Mouse (Mus musculus): ENCODE data around the gene Ugt1a6a.
A peak's percentile ranks its signal among the peaks of the same experiment; 100 is the strongest.
"Not testable (repeated sequence)": the region's sequence is repeated elsewhere in the genome, so short reads cannot be mapped to it uniquely, and the experiment has no call there.

The Ugt1a6a gene

GRCm38 (mm10) chr1:88158430-88158829 is 23.8 kb downstream of the Ugt1a6a start:
- Histone ChIP-seq H3K36me3 (ENCODE audit: control insufficient read depth, insufficient read depth, low read length, poor library complexity, severe bottlenecking) (no peaks in the 10 kb centered on the region), H3K27me3 (ENCODE audit: control insufficient read depth, insufficient read depth, low read length, poor library complexity, severe bottlenecking) (no peaks in the 10 kb centered on the region)
- DNase-seq (ENCODE audit: low read depth, low spot score), result no peak

GRCm38 (mm10) chr1:88165711-88166110 is 31.1 kb downstream of the Ugt1a6a start, which contains the start of gene Ugt1a5:
Ugt1a5 (plus strand) TSS chr1:88166012.
- H3K27me3 ChIP-seq (ENCODE audit: control insufficient read depth, insufficient read depth, low read length, poor library complexity, severe bottlenecking), result no peaks in the 10 kb centered on the region; the same call in 1 of the 2 replicates
- no peaks in the 10 kb centered on the region for H3K36me3 ChIP-seq (ENCODE audit: control insufficient read depth, insufficient read depth, low read length, poor library complexity, severe bottlenecking)
- DNase-seq (ENCODE audit: low read depth, low spot score), result no peak

- H3K36me3 ChIP-seq (ENCODE audit: control insufficient read depth, insufficient read depth, low read length, poor library complexity, severe bottlenecking); H3K27me3 ChIP-seq (ENCODE audit: control insufficient read depth, insufficient read depth, low read length, poor library complexity, severe bottlenecking); DNase-seq (ENCODE audit: low read depth, low spot score): not testable (repeated sequence)
These were observed 37.6 kb downstream of the Ugt1a6a start for GRCm38 (mm10) chr1:88172190-88172589.

GRCm38 (mm10) chr1:88179657-88180056 is 45.0 kb downstream of the Ugt1a6a start:
- Histone ChIP-seq H3K27me3 (ENCODE audit: control insufficient read depth, insufficient read depth, low read length, poor library complexity, severe bottlenecking) (no peaks in the 10 kb centered on the region), H3K36me3 (ENCODE audit: control insufficient read depth, insufficient read depth, low read length, poor library complexity, severe bottlenecking) (no peaks in the 10 kb centered on the region)
- DNase-seq (ENCODE audit: low read depth, low spot score), result no peak

GRCm38 (mm10) chr1:88186325-88186935 is 51.8 kb downstream of the Ugt1a6a start:
- Histone ChIP-seq H3K27me3 (ENCODE audit: control insufficient read depth, insufficient read depth, low read length, poor library complexity, severe bottlenecking) (no peaks in the 10 kb centered on the region), H3K36me3 (ENCODE audit: control insufficient read depth, insufficient read depth, low read length, poor library complexity, severe bottlenecking) (no peaks in the 10 kb centered on the region)
- DNase-seq (ENCODE audit: low read depth, low spot score), result no peak

DNA sequence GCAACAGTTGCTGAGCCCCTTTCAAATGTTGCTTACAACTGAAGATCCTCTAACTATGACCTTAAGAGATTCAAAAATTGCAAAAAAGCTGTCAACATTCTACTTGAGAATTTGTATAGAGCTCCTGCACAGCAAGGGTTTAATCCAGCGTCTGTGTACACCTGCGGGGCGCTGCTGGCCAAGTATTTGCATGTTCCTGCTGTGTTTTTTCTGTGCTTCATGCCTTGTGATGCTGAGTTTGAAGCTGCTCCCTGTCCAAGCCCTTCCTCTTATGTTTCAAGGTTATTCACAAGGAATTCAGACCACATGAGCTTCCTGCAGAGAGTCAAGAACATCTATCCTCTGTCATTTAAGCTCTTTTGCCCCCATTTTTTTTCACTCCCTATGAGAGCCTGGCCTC is 57.5 kb downstream of the Ugt1a6a start:
- no peak for DNase-seq (ENCODE audit: low read depth, low spot score)
- no peaks in the 10 kb centered on the region for H3K36me3 ChIP-seq (ENCODE audit: control insufficient read depth, insufficient read depth, low read length, poor library complexity, severe bottlenecking)
- H3K27me3 ChIP-seq (ENCODE audit: control insufficient read depth, insufficient read depth, low read length, poor library complexity, severe bottlenecking), result no peaks in the 10 kb centered on the region

DNA sequence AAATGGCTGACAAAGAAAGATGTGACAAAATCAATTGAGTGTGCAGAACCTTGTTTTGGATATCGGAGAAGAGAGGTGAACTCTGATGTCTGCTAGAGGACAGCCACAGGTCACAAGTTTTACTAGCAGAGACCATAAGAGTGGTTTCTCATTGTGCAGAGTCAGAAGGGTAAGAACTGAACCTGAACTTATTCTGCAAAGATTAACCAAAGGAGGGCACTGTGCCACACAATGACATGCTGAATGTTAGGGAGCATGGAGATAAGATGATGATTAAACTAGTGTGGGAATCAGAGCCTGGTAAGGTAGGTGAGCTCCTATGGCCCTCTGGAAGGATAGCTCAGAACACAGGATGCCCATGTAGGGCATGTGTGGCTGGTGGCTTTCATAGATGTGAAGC is 61.1 kb downstream of the Ugt1a6a start:
- no peaks in the 10 kb centered on the region for H3K27me3 ChIP-seq (ENCODE audit: control insufficient read depth, insufficient read depth, low read length, poor library complexity, severe bottlenecking)
- no peaks in the 10 kb centered on the region for H3K36me3 ChIP-seq (ENCODE audit: control insufficient read depth, insufficient read depth, low read length, poor library complexity, severe bottlenecking)
- no peak for DNase-seq (ENCODE audit: low read depth, low spot score)

DNA sequence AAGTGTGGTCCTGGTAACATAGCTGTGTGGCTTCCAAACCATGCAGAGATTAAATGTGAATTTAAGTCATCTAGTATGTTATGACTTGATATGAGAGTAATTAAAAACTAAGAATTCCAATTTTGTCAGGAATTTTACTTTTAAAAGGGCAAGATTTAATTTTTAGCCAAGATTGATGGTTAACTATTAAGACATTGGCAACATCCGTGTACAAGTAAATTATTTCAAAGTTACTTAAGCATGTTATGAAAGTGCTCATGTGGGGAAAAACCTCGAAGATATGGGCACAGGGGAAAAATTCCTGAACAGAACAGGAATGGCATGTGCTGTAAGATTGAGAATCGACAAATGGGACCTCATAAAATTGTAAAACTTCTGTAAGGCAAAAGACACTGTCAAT is 62.8 kb downstream of the Ugt1a6a start:
- no peak for DNase-seq (ENCODE audit: low read depth, low spot score)
- H3K27me3 ChIP-seq (ENCODE audit: control insufficient read depth, insufficient read depth, low read length, poor library complexity, severe bottlenecking), result no peaks in the 10 kb centered on the region
- H3K36me3 ChIP-seq (ENCODE audit: control insufficient read depth, insufficient read depth, low read length, poor library complexity, severe bottlenecking), result no peaks in the 10 kb centered on the region

DNA sequence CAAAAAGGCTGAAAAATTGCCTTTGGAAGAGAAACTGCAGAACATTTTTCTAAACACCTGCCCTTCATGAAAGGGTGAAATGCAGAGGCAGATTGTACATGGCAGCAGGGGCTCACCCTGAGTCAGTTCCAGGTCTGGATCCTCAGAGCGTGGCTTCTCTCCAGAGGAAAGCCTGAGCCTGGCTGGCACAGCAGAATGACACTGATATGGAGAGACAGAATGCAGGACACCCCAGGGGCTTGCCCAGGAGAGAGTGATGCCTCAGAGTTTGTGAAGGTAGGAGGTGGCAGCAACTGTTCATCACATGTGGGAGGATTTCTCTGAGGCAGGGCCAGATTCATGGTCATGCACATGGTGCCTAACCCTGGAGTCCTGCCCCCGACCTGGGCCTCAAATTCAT is 65.4 kb downstream of the Ugt1a6a start:
- no peak for DNase-seq (ENCODE audit: low read depth, low spot score)
- no peaks in the 10 kb centered on the region for H3K36me3 ChIP-seq (ENCODE audit: control insufficient read depth, insufficient read depth, low read length, poor library complexity, severe bottlenecking)
- no peaks in the 10 kb centered on the region for H3K27me3 ChIP-seq (ENCODE audit: control insufficient read depth, insufficient read depth, low read length, poor library complexity, severe bottlenecking)

DNA sequence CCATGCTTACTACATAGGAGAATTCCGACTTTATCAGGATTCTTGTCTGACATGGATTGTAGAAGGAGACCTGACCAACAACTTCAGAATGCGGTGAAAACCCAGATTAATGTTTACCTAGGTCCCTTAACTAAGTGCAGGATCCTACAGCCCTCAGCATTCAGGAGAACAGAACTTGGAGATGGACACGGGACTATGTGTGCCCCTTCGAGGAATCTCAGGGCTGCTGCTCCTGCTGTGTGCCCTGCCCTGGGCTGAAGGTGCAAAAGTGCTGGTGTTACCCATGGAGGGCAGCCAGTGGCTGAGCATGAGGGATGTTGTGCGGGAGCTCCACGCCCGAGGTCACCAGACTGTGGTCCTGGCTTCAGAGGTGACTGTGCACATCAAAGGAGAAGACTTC is 65.8 kb downstream of the Ugt1a6a start, which contains the start of gene Ugt1a2:
Gene Ugt1a2 (plus strand): TSS at position 146 of the 400 bp plus-strand sequence.
- no peaks in the 10 kb centered on the region for H3K36me3 ChIP-seq (ENCODE audit: control insufficient read depth, insufficient read depth, low read length, poor library complexity, severe bottlenecking)
- no peaks in the 10 kb centered on the region for H3K27me3 ChIP-seq (ENCODE audit: control insufficient read depth, insufficient read depth, low read length, poor library complexity, severe bottlenecking)
- DNase-seq (ENCODE audit: low read depth, low spot score), result no peak

- Histone ChIP-seq H3K36me3 (ENCODE audit: control insufficient read depth, insufficient read depth, low read length, poor library complexity, severe bottlenecking) (no peaks in the 10 kb centered on the region), H3K27me3 (ENCODE audit: control insufficient read depth, insufficient read depth, low read length, poor library complexity, severe bottlenecking) (no peaks in the 10 kb centered on the region)
- peak; percentile 38 for DNase-seq (ENCODE audit: low read depth, low spot score)
These were observed 70.8 kb downstream of the Ugt1a6a start, which contains the start of gene Dnajb3 for GRCm38 (mm10) chr1:88205294-88205922. Dnajb3 (minus strand) TSS chr1:88205782.

DNA sequence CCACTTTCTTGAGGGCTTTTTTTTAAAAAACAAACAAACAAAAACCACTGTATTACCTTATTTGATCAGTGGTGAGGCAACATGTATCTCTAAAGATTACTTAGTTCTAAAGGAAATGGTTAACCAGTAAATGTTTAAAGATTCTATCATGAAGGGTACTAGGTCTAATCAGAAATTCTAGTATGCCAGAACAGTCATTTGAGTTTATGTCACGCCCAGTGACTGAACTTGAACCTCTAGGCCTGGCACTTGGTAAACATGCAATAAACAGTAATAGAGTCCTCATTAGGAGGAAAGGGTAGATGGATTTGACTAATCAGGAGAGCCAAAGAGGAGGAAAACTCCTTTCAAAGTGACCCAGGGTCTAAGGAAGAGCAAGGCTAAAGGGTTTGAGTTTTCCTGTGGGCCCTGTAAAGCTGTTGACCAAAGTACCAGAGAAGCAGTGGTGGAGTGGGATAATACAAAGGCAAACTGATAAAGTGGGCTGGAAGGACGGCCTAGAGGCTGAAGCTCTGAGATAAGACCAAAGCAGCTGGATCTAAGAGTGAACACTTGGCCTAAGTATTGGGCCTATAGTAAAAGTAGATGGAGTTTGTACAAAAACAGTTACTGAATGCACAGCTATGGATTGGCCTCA is 72.4 kb downstream of the Ugt1a6a start:
- Histone ChIP-seq H3K27me3 (ENCODE audit: control insufficient read depth, insufficient read depth, low read length, poor library complexity, severe bottlenecking) (no peaks in the 10 kb centered on the region), H3K36me3 (ENCODE audit: control insufficient read depth, insufficient read depth, low read length, poor library complexity, severe bottlenecking) (no peaks in the 10 kb centered on the region)
- no peak for DNase-seq (ENCODE audit: low read depth, low spot score)

- Histone ChIP-seq H3K36me3 (ENCODE audit: control insufficient read depth, insufficient read depth, low read length, poor library complexity, severe bottlenecking) (no peaks in the 10 kb centered on the region), H3K27me3 (ENCODE audit: control insufficient read depth, insufficient read depth, low read length, poor library complexity, severe bottlenecking) (no peaks in the 10 kb centered on the region)
- peak; percentile 16 for DNase-seq (ENCODE audit: low read depth, low spot score)
These were observed 77.2 kb downstream of the Ugt1a6a start, which contains the start of gene Ugt1a1 for GRCm38 (mm10) chr1:88211812-88212211. Ugt1a1 (plus strand) TSS chr1:88211959.

GRCm38 (mm10) chr1:88212341-88213045 is 77.9 kb downstream of the Ugt1a6a start:
- no peaks in the 10 kb centered on the region for H3K27me3 ChIP-seq (ENCODE audit: control insufficient read depth, insufficient read depth, low read length, poor library complexity, severe bottlenecking)
- peak; percentile 18 for DNase-seq (ENCODE audit: low read depth, low spot score)
- no peaks in the 10 kb centered on the region for H3K36me3 ChIP-seq (ENCODE audit: control insufficient read depth, insufficient read depth, low read length, poor library complexity, severe bottlenecking)

DNA sequence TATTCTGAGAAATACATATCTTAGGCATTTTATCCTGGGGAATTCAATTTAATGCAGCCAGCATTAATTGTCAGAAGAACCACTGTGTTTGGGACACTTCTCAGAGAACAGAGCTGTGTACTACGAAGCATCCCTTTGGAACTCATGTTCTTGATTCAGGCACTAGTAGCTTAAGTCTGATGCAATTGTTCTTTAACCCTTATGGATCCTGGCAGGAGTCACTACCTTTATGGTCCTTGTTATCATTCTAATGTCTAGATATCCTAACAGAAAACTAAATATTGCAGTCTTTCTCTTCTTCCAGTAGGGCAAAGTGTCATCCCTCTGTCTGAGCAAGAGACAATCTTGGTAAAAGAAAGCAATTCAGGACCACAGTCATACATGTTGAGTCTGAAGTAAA is 78.5 kb downstream of the Ugt1a6a start:
- Histone ChIP-seq H3K27me3 (ENCODE audit: control insufficient read depth, insufficient read depth, low read length, poor library complexity, severe bottlenecking) (no peaks in the 10 kb centered on the region), H3K36me3 (ENCODE audit: control insufficient read depth, insufficient read depth, low read length, poor library complexity, severe bottlenecking) (no peaks in the 10 kb centered on the region)
- DNase-seq (ENCODE audit: low read depth, low spot score), result no peak
